Mouse (Mus musculus): ENCODE data around the gene Cct4.

The Cct4 gene

GRCm38 (mm10) chr11:23029399-23029798, 39.1 kb downstream of the Cct4 start:
- no peak for DNase-seq (ENCODE audit: low spot score in 2 of 2)

DNA sequence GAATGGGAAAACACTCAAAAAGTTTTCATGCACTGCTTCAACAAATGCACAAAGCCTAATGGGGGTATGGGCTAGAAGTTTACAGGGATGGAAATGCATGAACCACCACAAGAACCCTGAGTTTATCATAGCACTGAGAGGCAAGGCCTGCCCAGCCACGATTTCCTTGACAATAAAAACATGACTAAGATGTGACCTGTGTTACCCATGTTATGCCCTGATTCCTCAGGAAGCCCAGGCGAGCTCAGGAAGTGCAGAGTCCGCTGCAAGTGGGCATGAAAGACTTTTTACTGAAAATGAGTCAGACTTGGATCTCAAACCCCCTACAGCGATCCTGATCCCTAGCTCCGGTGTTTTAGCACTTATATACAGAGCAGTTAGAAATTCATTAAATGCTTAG, 56.9 kb downstream of the Cct4 start:
- DNase-seq (ENCODE audit: low spot score in 2 of 2), result no peak

DNA sequence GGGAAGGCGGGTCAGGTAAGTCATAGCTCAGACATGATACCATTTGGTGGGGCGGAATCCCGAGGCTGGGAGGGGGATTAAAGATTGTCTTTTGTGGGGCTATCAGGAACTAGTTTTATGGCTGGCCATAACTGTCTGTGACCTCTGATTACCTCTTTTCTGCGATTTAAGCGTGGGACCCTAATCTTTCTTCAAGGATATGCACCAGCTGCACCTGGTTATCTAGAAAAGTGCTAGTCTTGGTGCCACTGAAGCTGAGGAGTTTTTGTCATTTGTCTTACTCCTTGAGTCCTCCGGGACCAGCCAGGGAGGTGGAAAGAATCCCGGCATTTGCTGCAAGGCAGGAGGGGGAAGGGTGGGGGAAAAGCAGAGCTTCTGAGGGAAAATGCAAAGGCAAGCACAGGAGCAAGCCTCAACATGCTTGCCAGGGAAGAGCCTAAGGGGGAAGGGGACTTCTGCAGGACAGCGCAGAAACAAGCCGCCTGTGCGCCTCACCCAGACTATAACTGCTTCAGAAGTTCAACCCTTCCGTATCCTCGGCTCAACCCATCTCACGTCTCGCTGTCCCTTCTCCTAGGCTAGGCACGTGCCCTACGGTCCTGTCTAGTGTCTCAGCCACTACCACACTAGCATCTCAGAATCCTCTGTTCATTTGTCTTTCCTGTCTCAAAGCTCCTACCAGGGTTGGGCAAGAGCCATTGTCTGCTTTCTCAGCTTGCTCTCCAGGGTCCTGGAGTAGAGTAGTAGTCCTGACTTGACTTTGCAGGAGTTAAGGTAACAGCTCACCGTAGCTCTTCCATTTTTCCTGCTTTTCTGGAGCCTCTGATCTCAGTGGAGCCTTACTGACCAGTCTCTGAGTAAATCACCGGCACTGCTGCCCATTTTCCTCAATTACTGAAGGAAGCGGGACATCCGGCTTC, 57.6 kb downstream of the Cct4 start:
- no peak for DNase-seq (ENCODE audit: low spot score in 2 of 2)

GRCm38 (mm10) chr11:23049642-23050041, 59.3 kb downstream of the Cct4 start:
- DNase-seq (ENCODE audit: low spot score in 2 of 2), result no peak

DNA sequence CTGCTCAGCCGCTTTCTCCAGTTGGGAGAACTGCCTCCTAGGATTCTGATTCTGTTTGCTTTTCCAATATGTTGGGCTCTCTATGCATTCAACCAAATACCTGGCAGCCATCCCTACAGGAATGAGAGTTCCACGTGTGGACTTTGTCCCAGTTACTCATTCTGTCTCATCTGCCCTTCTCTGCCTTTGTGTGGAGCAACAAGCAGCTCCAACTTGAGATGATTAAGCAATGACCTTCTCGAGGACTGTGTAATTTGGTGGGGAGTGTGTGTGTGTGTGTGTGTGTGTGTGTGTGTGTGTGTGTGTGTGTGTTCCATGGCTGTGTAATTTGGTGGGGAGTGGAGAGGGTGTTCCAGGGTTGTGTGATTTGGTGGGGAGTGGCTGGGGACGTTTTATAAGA, 62.0 kb downstream of the Cct4 start:
- DNase-seq (ENCODE audit: low spot score in 2 of 2), result no peak

All from frontal cortex, postnatal 14 days (tissue).